Mouse (Mus musculus) heart, embryonic 10.5 days (tissue): ENCODE measurements around the gene Mt2. TPM values are rescaled to one million over a fixed set of nuclear protein-coding genes. Genes with fewer than 3 reads are reported as not detected.

Source experiments
- polyA plus RNA-seq: library from polyadenylated mRNA; unstranded; fragments of >200 nt; fragmentation: Nextera tagmentation; extraction: Ambion mirVana; gene quantifications from 2 replicates; pipeline ENCODE4 v1.2.1, GENCODE M21; 2016

Mt2 gene
- polyA plus RNA-seq, 1 experiment from 2014 or later: 113 TPM

Other genes starting within 250 kb of the Mt2 start
- 52.1 and 57.9 TPM in 2 replicates for gene Amfr, start 159.8 kb upstream of the Mt2 start, polyA plus RNA-seq
- gene Nudt21, start 135.6 kb upstream of the Mt2 start, polyA plus RNA-seq: 96.4 and 110 TPM in 2 replicates
- gene Ogfod1, start 135.5 kb upstream of the Mt2 start, polyA plus RNA-seq: 13.6 and 14.0 TPM in 2 replicates
- 6.7 and 7.8 TPM in 2 replicates for gene Bbs2, start 73.7 kb upstream of the Mt2 start, polyA plus RNA-seq
- gene Mt4, start 35.5 kb upstream of the Mt2 start, polyA plus RNA-seq: not detected in 2 replicates
- 10.6 and 15.7 TPM in 2 replicates for gene Mt3, start 20.1 kb upstream of the Mt2 start, polyA plus RNA-seq
- gene Mt1, start 6.4 kb downstream of the Mt2 start, polyA plus RNA-seq: 361 and 393 TPM in 2 replicates
- gene Nup93, start 41.9 kb downstream of the Mt2 start, polyA plus RNA-seq: 98.2 and 118 TPM in 2 replicates
- gene Slc12a3, start 156.5 kb downstream of the Mt2 start, polyA plus RNA-seq: 0.06 TPM in 1 of 2 replicates, not detected in the other
- 75.5 and 90.8 TPM in 2 replicates for gene Herpud1, start 213.8 kb downstream of the Mt2 start, polyA plus RNA-seq